Mouse (Mus musculus) embryonic facial prominence, embryonic 10.5 days (tissue): Measurements from ENCODE around the gene Cradd. TPM values are rescaled to one million over a fixed set of nuclear protein-coding genes. Genes with fewer than 3 reads are reported as not detected.

Experiments
- DNase-seq: peaks from one replicate; pipeline ENCODE4 v3.0.0-alpha.2; 2017; ENCODE audit warnings: low spot score
- H3K27ac ChIP-seq: fragments of 300-500 bp; sonication (generic); replicated peaks from 2 replicates; pipeline ENCODE4 v1.5.1; 2016; ENCODE audit warnings: mild to moderate bottlenecking
- H3K27me3 ChIP-seq: fragments of 300-500 bp; sonication (generic); replicated peaks from 2 replicates; pipeline ENCODE4 v1.6.1; 2016; ENCODE audit warnings: low read depth, mild to moderate bottlenecking; ENCODE audit not compliant: poor library complexity, severe bottlenecking
- H3K36me3 ChIP-seq: fragments of 300-500 bp; sonication (generic); replicated peaks from 2 replicates; pipeline ENCODE4 v1.6.1; 2016; ENCODE audit warnings: mild to moderate bottlenecking, moderate library complexity
- H3K4me1 ChIP-seq: fragments of 300-500 bp; sonication (generic); 2 replicates; pipeline ENCODE4 v1.6.1; 2016
- H3K4me3 ChIP-seq: fragments of 300-500 bp; sonication (generic); 2 replicates; pipeline ENCODE4 v1.5.1; 2016; ENCODE audit warnings: mild to moderate bottlenecking, moderate library complexity
- H3K9me3 ChIP-seq: fragments of 300-500 bp; sonication (generic); 2 replicates; pipeline ENCODE4 v1.6.1; 2016; ENCODE audit warnings: mild to moderate bottlenecking
- WGBS: fragments of 180-500 bp; shearing (Covaris S2); methylation state at CpG from one replicate; pipeline ENCODE4 v1.1.7; 2016; 5-methylcytosine and 5-hydroxymethylcytosine counted together
- polyA plus RNA-seq: library from polyadenylated mRNA; unstranded; fragments of >200 nt; fragmentation: Nextera tagmentation; extraction: Ambion mirVana; gene quantifications from 2 replicates; pipeline ENCODE4 v1.2.1, GENCODE M21; 2016

Gene Cradd
- polyA plus RNA-seq, 1 experiment from 2014 or later: 13.5 TPM

GRCm38 (mm10) chr10:95354673-95355072, 30.7 kb upstream of the Cradd start:
- Histone ChIP-seq H3K27me3 (no peaks in the 10 kb centered on the region), H3K27ac (no peak overlapping the region), H3K4me3 (no peak overlapping the region), H3K9me3 (no peaks in the 10 kb centered on the region), H3K4me1 (no peaks in the 10 kb centered on the region), H3K36me3 (no peaks in the 10 kb centered on the region)
- no peak for DNase-seq

DNA sequence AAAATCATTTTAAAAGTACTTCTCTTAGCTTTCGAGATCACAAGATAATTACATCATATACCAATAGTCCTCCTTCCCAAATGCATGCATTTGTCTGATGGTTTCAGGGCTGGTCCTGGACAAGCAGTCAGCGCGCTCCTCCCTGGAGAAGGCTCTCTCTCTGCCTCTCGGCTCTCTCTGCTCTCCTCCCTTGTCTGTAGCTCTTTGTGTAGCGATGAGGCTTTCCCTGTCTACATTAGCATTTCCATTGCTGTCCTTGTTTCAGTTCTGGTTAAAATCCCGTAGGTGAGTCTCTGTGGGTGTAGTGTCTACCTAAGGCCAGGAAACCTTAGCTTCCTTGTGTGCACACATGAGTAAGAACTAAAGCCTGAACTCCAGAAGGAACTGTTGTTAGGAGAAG, 30.1 kb upstream of the Cradd start:
- no peaks in the 10 kb centered on the region for H3K36me3 ChIP-seq
- 70% methylated on average over 6 of the region's 6 CpGs for WGBS
- H3K27me3 ChIP-seq: no peaks in the 10 kb centered on the region
- H3K4me1 ChIP-seq: no peaks in the 10 kb centered on the region
- H3K9me3 ChIP-seq: no peaks in the 10 kb centered on the region
- no peak overlapping the region for H3K27ac ChIP-seq
- no peak for DNase-seq
- H3K4me3 ChIP-seq: no peak overlapping the region

DNA sequence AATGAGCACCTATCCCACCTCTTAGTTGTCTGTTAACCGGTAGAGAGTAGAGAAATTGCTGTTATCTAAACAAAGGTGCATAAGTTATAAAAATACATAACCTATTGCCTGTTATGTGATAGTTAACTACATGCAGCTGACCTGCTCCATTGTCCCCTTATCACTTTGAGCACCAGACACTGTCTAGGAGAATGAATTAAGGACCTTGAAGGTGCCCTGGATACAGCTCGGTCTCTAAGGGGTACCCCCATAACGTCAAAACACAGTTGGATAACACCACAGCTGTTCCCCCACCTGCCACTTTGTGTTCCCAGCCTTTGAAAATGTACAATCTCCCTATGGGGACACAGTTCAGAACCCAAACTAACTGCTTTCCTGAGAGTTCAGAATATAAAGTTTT, 24.5 kb upstream of the Cradd start:
- WGBS: 91% methylated on average over 3 of the region's 3 CpGs
- Histone ChIP-seq H3K4me3 (no peak overlapping the region), H3K36me3 (no peaks in the 10 kb centered on the region), H3K27me3 (no peaks in the 10 kb centered on the region), H3K4me1 (no peaks in the 10 kb centered on the region), H3K27ac (no peak overlapping the region), H3K9me3 (no peaks in the 10 kb centered on the region)
- DNase-seq: no peak

DNA sequence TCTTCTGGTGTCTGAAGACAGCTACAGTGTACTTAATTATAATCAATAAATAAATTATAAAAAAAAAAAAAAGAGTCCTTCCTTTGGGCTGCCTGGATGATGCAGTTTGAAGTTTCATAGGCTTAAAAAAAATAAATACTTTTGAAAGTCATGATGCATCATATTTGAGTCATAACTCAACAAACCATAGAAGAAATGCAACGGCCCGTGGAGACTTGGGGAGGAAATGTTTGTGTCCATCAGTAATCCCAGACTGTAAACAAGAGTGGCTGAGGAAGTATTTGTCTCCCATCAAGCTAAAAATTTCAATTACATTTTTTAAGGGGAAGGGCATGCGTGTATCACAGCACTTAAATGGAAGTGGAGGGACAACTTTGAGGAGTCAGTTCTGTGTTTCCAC, 23.8 kb upstream of the Cradd start:
- 95% methylated on average over 3 of the region's 3 CpGs for WGBS
- DNase-seq: no peak
- Histone ChIP-seq H3K4me3 (no peak overlapping the region), H3K9me3 (no peaks in the 10 kb centered on the region), H3K27me3 (no peaks in the 10 kb centered on the region), H3K36me3 (no peaks in the 10 kb centered on the region), H3K4me1 (no peaks in the 10 kb centered on the region), H3K27ac (no peak overlapping the region)

- no peaks in the 10 kb centered on the region for H3K27me3 ChIP-seq
- no peak overlapping the region for H3K4me3 ChIP-seq
- no peak overlapping the region for H3K27ac ChIP-seq
- no peak for DNase-seq
- 84% methylated on average over 10 of the region's 10 CpGs for WGBS
- H3K36me3 ChIP-seq: no peaks in the 10 kb centered on the region
- H3K4me1 ChIP-seq: no peaks in the 10 kb centered on the region
- H3K9me3 ChIP-seq: no peaks in the 10 kb centered on the region
Measured at GRCm38 (mm10) chr10:95342833-95343590, 19.1 kb upstream of the Cradd start.

DNA sequence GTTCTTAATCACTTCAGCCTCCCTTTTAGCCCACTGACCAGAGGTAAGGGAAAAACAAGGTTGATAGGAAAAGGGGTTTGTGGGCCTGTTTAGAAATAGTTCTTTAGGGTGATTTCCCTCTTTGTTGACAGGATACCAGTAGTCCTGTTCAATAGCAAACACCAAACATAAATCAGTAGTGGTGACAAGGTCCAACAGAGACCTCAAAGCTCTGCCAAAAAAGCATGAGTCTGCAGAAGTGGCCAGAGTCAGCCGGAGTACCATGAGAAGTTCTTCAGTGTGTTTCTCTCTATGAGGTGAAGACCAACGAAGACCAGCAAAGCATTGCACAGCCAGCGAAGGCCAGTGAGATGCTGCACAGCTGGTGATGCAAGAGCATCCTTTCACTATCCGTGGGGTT, 16.7 kb upstream of the Cradd start:
- Histone ChIP-seq H3K27ac (no peak overlapping the region), H3K27me3 (no peaks in the 10 kb centered on the region), H3K9me3 (no peaks in the 10 kb centered on the region), H3K4me1 (peaks cover 8% of the 10 kb centered on the region), H3K36me3 (no peaks in the 10 kb centered on the region), H3K4me3 (no peak overlapping the region)
- 84% methylated on average over 4 of the region's 4 CpGs for WGBS
- DNase-seq: no peak

- Histone ChIP-seq H3K27ac (no peak overlapping the region), H3K4me1 (peaks cover 8% of the 10 kb centered on the region)
- 78% methylated on average over 5 of the region's 5 CpGs for WGBS
Measured at GRCm38 (mm10) chr10:95337589-95337988, 13.7 kb upstream of the Cradd start.

DNA sequence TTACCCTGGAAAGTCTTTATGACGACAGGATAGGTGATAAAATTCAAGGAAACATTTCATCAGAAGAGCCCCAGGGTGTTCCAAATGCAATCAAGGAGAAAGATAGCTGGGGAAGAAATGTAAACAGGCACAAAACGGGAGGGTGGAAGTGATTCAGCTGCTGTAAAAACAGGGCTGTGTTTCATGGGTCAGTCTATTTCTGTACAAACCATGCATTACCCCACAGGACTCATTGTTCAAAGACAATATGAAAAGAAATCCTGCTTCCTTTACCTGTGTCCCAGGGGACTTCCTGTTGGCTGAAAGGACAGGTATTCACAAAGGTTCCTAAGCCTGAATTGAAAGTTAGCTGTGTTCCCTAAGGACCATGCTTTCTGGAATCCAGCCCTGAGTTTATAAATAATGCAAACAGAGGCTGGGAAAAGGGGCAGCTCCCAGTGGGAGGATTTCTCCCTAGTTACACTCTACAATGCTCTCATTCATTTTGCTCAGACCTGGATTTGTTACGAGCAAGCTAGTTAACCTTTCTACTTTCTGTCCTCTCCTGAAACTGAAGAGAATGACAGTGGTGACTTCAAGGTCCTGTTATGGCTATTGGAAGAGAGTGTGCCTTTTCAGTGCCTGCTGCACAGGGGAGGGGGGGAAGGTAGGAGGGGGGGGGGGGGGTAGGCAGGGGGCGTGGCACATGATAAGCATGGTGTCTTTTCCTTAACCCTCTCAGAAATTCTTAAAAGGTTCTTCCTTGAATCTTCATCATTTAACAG, 13.0 kb upstream of the Cradd start:
- no peak for DNase-seq
- Histone ChIP-seq H3K27ac (no peak overlapping the region), H3K4me1 (peaks cover 8% of the 10 kb centered on the region), H3K9me3 (no peaks in the 10 kb centered on the region), H3K27me3 (no peaks in the 10 kb centered on the region), H3K4me3 (no peak overlapping the region), H3K36me3 (no peaks in the 10 kb centered on the region)
- WGBS: 31% methylated on average over 4 of the region's 4 CpGs

More at GRCm38 (mm10) chr10:95337589-95337988, 13.7 kb upstream of the Cradd start:
- Histone ChIP-seq H3K4me3 (no peak overlapping the region), H3K36me3 (no peaks in the 10 kb centered on the region), H3K27me3 (no peaks in the 10 kb centered on the region), H3K9me3 (no peaks in the 10 kb centered on the region)
- DNase-seq: no peak

DNA sequence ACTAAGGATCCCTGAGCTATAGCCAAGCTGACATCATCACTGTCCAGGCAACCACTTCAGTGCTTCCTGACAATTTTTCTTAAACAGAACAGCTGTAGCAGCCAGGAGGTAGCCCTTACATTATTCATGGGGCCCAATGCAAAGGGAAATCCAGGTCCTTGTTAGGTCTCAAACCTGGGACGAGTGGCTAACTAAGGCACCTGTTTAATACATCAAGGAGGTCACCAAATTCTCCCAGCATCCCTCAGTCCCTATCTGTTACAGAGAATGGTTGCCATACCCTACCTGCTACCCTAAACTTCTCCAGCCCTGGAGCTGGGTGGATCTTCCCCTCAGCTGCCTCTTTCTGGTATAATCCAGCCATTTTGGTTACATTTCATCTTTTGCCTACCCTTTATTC, 10.9 kb upstream of the Cradd start:
- H3K9me3 ChIP-seq: no peaks in the 10 kb centered on the region
- H3K27ac ChIP-seq: no peak overlapping the region
- WGBS: 80% methylated on average over 1 of the region's 1 CpGs
- no peak overlapping the region for H3K4me3 ChIP-seq
- H3K36me3 ChIP-seq: no peaks in the 10 kb centered on the region
- DNase-seq: no peak
- peaks cover 13% of the 10 kb centered on the region for H3K4me1 ChIP-seq
- no peaks in the 10 kb centered on the region for H3K27me3 ChIP-seq

DNA sequence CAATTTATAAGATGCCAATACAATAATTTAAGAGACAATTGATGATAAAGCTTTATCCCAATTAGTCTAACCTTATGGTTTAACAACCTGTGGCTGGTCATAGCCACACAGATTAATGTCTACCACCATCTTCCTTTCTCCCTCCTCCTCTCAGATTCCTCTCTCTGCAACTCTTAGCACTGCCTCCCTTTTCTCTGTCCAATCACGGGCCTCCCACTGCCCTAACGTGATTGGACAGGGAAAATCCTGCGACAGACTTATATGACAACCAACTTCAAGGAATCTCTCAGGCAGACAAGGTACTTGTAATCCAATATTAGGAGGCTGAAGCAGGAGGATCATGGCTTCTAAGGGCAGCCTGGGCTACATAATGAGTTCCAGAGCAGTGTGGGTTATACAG, 8.7 kb upstream of the Cradd start:
- 82% methylated on average over 3 of the region's 3 CpGs for WGBS
- H3K4me1 ChIP-seq: peaks cover 13% of the 10 kb centered on the region
- H3K36me3 ChIP-seq: no peaks in the 10 kb centered on the region
- no peak overlapping the region for H3K4me3 ChIP-seq
- no peak for DNase-seq
- no peaks in the 10 kb centered on the region for H3K9me3 ChIP-seq
- H3K27ac ChIP-seq: no peak overlapping the region
- no peaks in the 10 kb centered on the region for H3K27me3 ChIP-seq

GRCm38 (mm10) chr10:95330375-95331363, 6.7 kb upstream of the Cradd start:
- Histone ChIP-seq H3K27me3 (no peaks in the 10 kb centered on the region), H3K4me3 (no peak overlapping the region), H3K9me3 (no peaks in the 10 kb centered on the region), H3K36me3 (no peaks in the 10 kb centered on the region), H3K4me1 (peaks cover 5% of the 10 kb centered on the region), H3K27ac (no peak overlapping the region)
- DNase-seq: no peak
- 83% methylated on average over 9 of the region's 9 CpGs for WGBS

DNA sequence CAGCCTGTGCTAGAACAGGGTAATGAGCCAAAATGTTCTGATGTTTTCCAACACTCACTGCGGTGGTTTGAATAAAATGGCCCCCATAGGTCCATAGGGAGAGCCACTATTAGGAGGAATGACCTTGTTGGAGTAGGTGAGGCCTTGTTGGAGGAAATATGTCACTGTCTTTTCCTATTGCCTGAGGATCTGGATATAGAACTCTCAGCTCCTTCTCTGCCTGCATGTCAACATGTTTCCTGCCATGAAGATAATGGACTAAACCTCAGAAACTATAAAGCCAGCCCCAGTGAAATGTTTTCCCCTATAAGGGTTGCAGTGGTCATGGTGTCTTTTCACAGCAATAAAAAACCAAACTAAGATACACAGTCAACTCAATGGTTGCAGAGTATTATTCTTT, 6.0 kb upstream of the Cradd start:
- Histone ChIP-seq H3K27ac (no peak overlapping the region), H3K27me3 (no peaks in the 10 kb centered on the region), H3K4me3 (no peak overlapping the region), H3K4me1 (peaks cover 5% of the 10 kb centered on the region), H3K36me3 (no peaks in the 10 kb centered on the region), H3K9me3 (no peaks in the 10 kb centered on the region)
- 96% methylated on average over 1 of the region's 1 CpGs for WGBS
- no peak for DNase-seq
